In genomic region chr2:172544601-172545127, GRCm38 (mm10) we compare ENCODE assay signal across 23 mouse cellular contexts. TPM values are rescaled to one million over a fixed set of nuclear protein-coding genes. Genes with fewer than 3 reads are reported as not detected.
"Had no signal": no experiment of that assay in that cellular context is flagged by ENCODE, and none has a peak within 500 bp of the region (broad histone marks: within the 10 kb centered on the region; RNA-seq: fewer than 3 reads in every experiment).

No protein-coding gene starts in this region.

- ATAC-seq: liver, postnatal 0 days; lung, postnatal 0 days had no signal

- H3K36me3 ChIP-seq: kidney, embryonic 15.5 days; limb, embryonic 12.5 days; limb, embryonic 15.5 days; midbrain, embryonic 10.5 days; neural tube, embryonic 12.5 days; neural tube, embryonic 15.5 days had no signal

- H3K4me2 ChIP-seq: kidney, embryonic 15.5 days; limb, embryonic 12.5 days; limb, embryonic 15.5 days; liver, embryonic 11.5 days; lung, embryonic 14.5 days; neural tube, embryonic 12.5 days; neural tube, embryonic 15.5 days had no signal

- H3K9me3 ChIP-seq: limb, embryonic 15.5 days had no signal

- H3K27ac ChIP-seq: kidney, embryonic 15.5 days; left cerebral cortex, adult 2 months; limb, embryonic 12.5 days; limb, embryonic 15.5 days; liver, embryonic 14.5 days; midbrain, embryonic 10.5 days; neural tube, embryonic 12.5 days; neural tube, embryonic 15.5 days had no signal

- DNase-seq: kidney, adult 8-10 months; kidney, postnatal 10 days; kidney, postnatal 36 days; layer of hippocampus, postnatal 36 days; liver, postnatal 0 days; lung, embryonic 14.5 days; midbrain, embryonic 14.5 days; right cerebral cortex, adult 18-20 months; right cerebral cortex, postnatal 14 days; thymus, adult 18-20 months; thymus, postnatal 36 days had no signal

- H3K4me3 ChIP-seq: kidney, embryonic 15.5 days; left cerebral cortex, adult 2 months; limb, embryonic 12.5 days; limb, embryonic 15.5 days; megakaryocyte, embryonic 14.5 days; midbrain, embryonic 10.5 days; neural tube, embryonic 12.5 days; neural tube, embryonic 15.5 days had no signal

- H3K9ac ChIP-seq: kidney, embryonic 15.5 days; limb, embryonic 12.5 days; limb, embryonic 15.5 days; liver, embryonic 14.5 days; liver, postnatal 0 days; lung, embryonic 14.5 days; neural tube, embryonic 12.5 days; neural tube, embryonic 15.5 days had no signal

RNA-seq across cellular contexts. Expression of gene Tfap2c, which starts 4.7 kb away (rescaled TPM):
- polyA plus RNA-seq: liver, embryonic 14.5 days; liver, postnatal 0 days; lung, postnatal 0 days; spleen, adult 2 months had no signal
